Mouse (Mus musculus) heart, postnatal 14 days (tissue): Measurements from ENCODE around the gene Tbc1d32. TPM values are rescaled to one million over a fixed set of nuclear protein-coding genes. Genes with fewer than 3 reads are reported as not detected.

ENCODE experiments used
- total RNA-seq, 2 experiments: library from RNA; stranded (reverse); gene quantifications; 2 replicates each; pipeline ENCODE4 v1.2.3; 2021

Gene Tbc1d32
- total RNA-seq, 2 experiments from 2014 or later = 3.8 to 4.0 TPM

Other genes with a start within 250 kb of the Tbc1d32 start
- 1 to 10 TPM; 2.0 to 2.4 TPM for gene Msl3l2, start 121.8 kb downstream of the Tbc1d32 start, total RNA-seq
- gene Gja1, start 148.6 kb upstream of the Tbc1d32 start, total RNA-seq = 100 to 1,000 TPM; 436 to 469 TPM